Mouse (Mus musculus): ENCODE results near the gene Defb20. TPM values are rescaled to one million over a fixed set of nuclear protein-coding genes. Genes with fewer than 3 reads are reported as not detected.

The Defb20 gene
- polyA plus RNA-seq, 1 experiment from 2014 or later: not detected

Other genes starting within 250 kb of the Defb20 start
- gene Tbc1d20, start 183.2 kb upstream of the Defb20 start, polyA plus RNA-seq (2015; fragmentation: Nextera tagmentation; extraction: Ambion mirVana): 41.1 and 41.8 TPM in 2 replicates
- gene Rbck1, start 144.4 kb upstream of the Defb20 start, polyA plus RNA-seq (2015; fragmentation: Nextera tagmentation; extraction: Ambion mirVana): 93.4 and 96.6 TPM in 2 replicates
- gene Trib3, start 133.0 kb upstream of the Defb20 start, polyA plus RNA-seq (2015; fragmentation: Nextera tagmentation; extraction: Ambion mirVana): 1.8 and 1.9 TPM in 2 replicates
- gene Nrsn2, start 100.4 kb upstream of the Defb20 start, polyA plus RNA-seq (2015; fragmentation: Nextera tagmentation; extraction: Ambion mirVana): 0.91 and 1.6 TPM in 2 replicates
- gene Sox12, start 79.0 kb upstream of the Defb20 start, polyA plus RNA-seq (2015; fragmentation: Nextera tagmentation; extraction: Ambion mirVana): 8.9 and 10.0 TPM in 2 replicates
- 31.5 and 34.2 TPM in 2 replicates for gene Zcchc3, start 62.0 kb upstream of the Defb20 start, polyA plus RNA-seq (2015; fragmentation: Nextera tagmentation; extraction: Ambion mirVana)
- gene 6820408C15Rik, start 61.5 kb upstream of the Defb20 start, polyA plus RNA-seq (2015; fragmentation: Nextera tagmentation; extraction: Ambion mirVana): 0.67 and 0.85 TPM in 2 replicates
- not detected in 2 replicates for gene Defb23, start 12.4 kb upstream of the Defb20 start, polyA plus RNA-seq (2015; fragmentation: Nextera tagmentation; extraction: Ambion mirVana)
- not detected in 2 replicates for gene Defb22, start 13.1 kb downstream of the Defb20 start, polyA plus RNA-seq (2015; fragmentation: Nextera tagmentation; extraction: Ambion mirVana)
- gene Defb26, start 34.6 kb downstream of the Defb20 start, polyA plus RNA-seq (2015; fragmentation: Nextera tagmentation; extraction: Ambion mirVana): not detected in 2 replicates
- 0.54 TPM in 1 of 2 replicates, not detected in the other for gene Defb28, start 41.2 kb downstream of the Defb20 start, polyA plus RNA-seq (2015; fragmentation: Nextera tagmentation; extraction: Ambion mirVana)
- gene Defb29, start 63.0 kb downstream of the Defb20 start, polyA plus RNA-seq (2015; fragmentation: Nextera tagmentation; extraction: Ambion mirVana): 2.1 and 2.8 TPM in 2 replicates
- not detected in 2 replicates for gene Gm17416, start 92.3 kb downstream of the Defb20 start, polyA plus RNA-seq (2015; fragmentation: Nextera tagmentation; extraction: Ambion mirVana)
- not detected in 2 replicates for gene Defb21, start 95.7 kb downstream of the Defb20 start, polyA plus RNA-seq (2015; fragmentation: Nextera tagmentation; extraction: Ambion mirVana)
- 10.1 and 14.1 TPM in 2 replicates for gene Defb19, start 103.2 kb downstream of the Defb20 start, polyA plus RNA-seq (2015; fragmentation: Nextera tagmentation; extraction: Ambion mirVana)
- not detected in 2 replicates for gene Defb45, start 122.3 kb downstream of the Defb20 start, polyA plus RNA-seq (2015; fragmentation: Nextera tagmentation; extraction: Ambion mirVana)
- gene Defb36, start 127.3 kb downstream of the Defb20 start, polyA plus RNA-seq (2015; fragmentation: Nextera tagmentation; extraction: Ambion mirVana): 0.51 and 0.86 TPM in 2 replicates
- 24.4 and 31.8 TPM in 2 replicates for gene Defb25, start 146.0 kb downstream of the Defb20 start, polyA plus RNA-seq (2015; fragmentation: Nextera tagmentation; extraction: Ambion mirVana)
- 59.1 and 62.6 TPM in 2 replicates for gene Rem1, start 149.9 kb downstream of the Defb20 start, polyA plus RNA-seq (2015; fragmentation: Nextera tagmentation; extraction: Ambion mirVana)
- 158 and 159 TPM in 2 replicates for gene H13, start 192.4 kb downstream of the Defb20 start, polyA plus RNA-seq (2015; fragmentation: Nextera tagmentation; extraction: Ambion mirVana)
- gene Mcts2, start 210.0 kb downstream of the Defb20 start, polyA plus RNA-seq (2015; fragmentation: Nextera tagmentation; extraction: Ambion mirVana): 27.6 and 28.0 TPM in 2 replicates

All from kidney, embryonic 16.5 days (tissue).